Mouse (Mus musculus): Measurements from ENCODE around the gene Ubash3a.

Ubash3a gene

GRCm38 (mm10) chr17:31280269-31280668 is 72.6 kb downstream of the Ubash3a start:
- DNase-seq (ENCODE audit: low spot score), result no peak

- no peak for DNase-seq (ENCODE audit: low spot score)
These were observed 74.4 kb downstream of the Ubash3a start for GRCm38 (mm10) chr17:31281830-31282686.

- DNase-seq (ENCODE audit: low spot score), result no peak
These were observed 75.0 kb downstream of the Ubash3a start for GRCm38 (mm10) chr17:31282687-31283053.

- DNase-seq (ENCODE audit: low spot score), result no peak
These were observed 78.2 kb downstream of the Ubash3a start for GRCm38 (mm10) chr17:31285867-31286266.

GRCm38 (mm10) chr17:31286492-31286891 is 78.8 kb downstream of the Ubash3a start, which contains the start of gene Slc37a1:
Gene Slc37a1, plus strand, starts transcription at chr17:31286792.
- no peak for DNase-seq (ENCODE audit: low spot score)

- DNase-seq (ENCODE audit: low spot score), result no peak
These were observed 79.5 kb downstream of the Ubash3a start for GRCm38 (mm10) chr17:31287216-31287615.

GRCm38 (mm10) chr17:31288999-31289726 is 81.5 kb downstream of the Ubash3a start:
- no peak for DNase-seq (ENCODE audit: low spot score)

- DNase-seq (ENCODE audit: low spot score), result no peak
These were observed 82.6 kb downstream of the Ubash3a start for GRCm38 (mm10) chr17:31290311-31290710.

GRCm38 (mm10) chr17:31290859-31291258 is 83.2 kb downstream of the Ubash3a start:
- no peak for DNase-seq (ENCODE audit: low spot score)

- DNase-seq (ENCODE audit: low spot score), result no peak
These were observed 86.9 kb downstream of the Ubash3a start for GRCm38 (mm10) chr17:31294363-31295214.

- no peak for DNase-seq (ENCODE audit: low spot score)
These were observed 87.7 kb downstream of the Ubash3a start for GRCm38 (mm10) chr17:31295215-31295891.

GRCm38 (mm10) chr17:31295892-31296781 is 88.5 kb downstream of the Ubash3a start:
- DNase-seq (ENCODE audit: low spot score), result no peak
